Mouse (Mus musculus): ENCODE data around the gene Lyg2.

Gene Lyg2

DNA sequence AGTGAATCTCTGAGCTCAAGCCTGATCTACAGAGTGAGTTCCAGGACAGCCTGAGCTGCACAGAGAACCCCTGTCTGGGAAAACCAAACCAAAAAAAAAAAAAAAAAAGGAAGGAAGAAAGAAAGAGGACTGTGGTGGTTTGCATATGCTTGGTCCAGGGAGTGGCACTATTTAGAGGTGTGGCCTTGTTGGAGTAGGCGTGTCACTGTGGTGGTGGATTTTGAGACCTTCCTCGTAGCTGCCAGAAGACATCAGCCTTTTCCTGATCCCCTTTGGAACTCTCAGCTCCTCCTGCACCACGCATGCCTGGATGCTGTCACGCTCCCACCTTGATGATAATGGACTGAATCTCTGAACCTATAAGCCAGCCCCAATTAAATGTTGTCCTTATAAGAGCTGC lies 32.9 kb downstream of the Lyg2 start:
- DNase-seq (ENCODE audit: low read depth, low spot score) = peak; percentile 68

DNA sequence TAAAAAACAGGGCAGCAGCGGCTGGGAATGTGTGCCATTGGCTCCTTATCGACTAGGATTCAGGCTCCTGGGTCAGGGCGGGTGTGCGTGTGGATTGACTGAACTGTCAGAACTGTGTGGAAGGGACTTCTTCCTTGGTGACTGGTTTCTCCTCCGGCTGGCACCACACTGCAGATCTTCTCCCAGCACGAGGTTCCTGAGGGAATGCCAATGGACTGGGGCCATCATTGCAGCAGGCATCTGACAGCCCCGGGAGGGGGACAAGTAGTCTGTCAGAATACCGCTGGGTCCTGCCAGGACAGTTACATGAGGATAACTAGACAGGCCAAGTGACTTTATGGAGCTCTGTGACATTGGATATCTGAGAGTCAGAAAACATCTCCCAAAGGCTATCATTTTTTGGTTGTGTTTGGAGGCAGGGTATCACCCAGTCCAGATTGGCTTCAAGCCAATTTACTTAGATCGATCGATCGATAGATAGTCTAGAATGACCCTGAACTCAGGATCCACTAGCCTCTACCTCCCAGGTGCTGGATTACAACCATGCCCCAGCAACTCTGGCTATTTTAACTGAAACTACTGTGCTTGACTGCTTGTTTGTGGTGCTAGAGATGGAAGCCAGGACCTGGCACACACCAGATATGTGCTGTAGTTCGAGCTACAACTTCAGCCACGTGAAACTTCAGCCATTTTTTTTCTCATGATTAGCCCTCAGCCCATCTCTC lies 38.4 kb downstream of the Lyg2 start:
- DNase-seq (ENCODE audit: low read depth, low spot score) = no peak

DNA sequence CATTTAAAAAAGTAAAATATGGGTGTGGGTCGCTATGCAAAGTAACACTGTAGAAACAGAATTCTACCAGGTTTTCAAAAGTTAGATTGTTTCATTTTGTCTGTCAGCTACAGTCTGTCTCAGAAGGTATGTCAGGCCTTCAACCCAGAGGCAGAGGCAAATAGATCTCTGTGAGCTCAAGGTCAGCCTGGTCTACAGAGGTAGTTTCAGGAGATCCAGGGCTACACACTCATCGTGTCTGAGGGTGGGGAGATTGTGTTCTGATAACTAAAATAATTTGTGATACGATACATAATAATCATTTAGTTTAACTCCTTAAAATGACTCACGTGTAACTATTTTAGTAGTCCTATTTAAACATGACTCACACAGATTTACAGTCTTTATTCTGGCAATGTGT lies 43.1 kb downstream of the Lyg2 start:
- DNase-seq (ENCODE audit: low read depth, low spot score) = no peak

DNA sequence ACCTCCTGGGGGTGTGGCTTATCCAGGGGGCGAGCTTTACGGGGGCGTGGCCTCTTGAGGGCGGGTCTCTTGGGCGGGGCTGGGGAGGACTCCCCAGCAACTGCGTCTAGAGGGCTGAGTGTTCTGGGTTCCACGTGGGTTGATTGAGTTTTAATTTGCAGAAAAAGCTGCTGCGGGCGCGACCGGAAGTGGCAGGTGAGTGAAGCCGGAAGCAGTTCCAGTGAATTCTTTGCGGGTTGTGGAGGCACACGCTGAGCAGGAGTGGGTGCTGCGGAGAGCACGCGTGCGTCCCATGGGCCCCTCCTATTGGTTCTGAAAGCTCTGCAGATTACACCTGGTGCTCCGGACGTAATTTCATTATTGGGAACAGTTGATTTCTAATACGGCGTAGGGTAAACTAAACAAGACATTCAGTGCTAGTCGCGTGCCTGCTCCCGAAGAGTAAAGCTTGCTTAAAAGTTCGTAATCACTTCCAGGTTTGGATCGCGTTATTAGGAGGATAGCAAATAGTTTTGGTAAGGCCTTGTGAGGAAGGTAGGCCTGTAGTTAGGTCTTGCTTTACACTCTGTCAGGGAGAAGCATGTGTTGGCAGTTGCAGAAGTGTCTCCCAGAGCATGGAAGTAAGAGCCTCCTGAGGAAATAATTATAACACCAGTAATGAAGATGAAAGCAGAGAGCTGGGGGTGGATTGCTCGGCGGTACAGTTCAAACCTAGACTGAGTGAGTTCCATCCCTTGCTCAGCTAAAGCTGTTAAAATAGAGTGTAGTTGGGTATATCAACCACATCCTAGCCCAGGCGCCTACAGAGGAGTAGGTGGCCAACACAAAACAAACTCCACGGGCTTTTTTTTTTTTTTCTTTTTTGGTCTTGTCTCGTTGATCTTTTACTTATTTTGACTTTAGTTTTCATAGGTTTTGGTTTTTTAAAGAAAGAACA lies 43.9 kb downstream of the Lyg2 start:
- peak; percentile 95 for DNase-seq (ENCODE audit: low read depth, low spot score)

DNA sequence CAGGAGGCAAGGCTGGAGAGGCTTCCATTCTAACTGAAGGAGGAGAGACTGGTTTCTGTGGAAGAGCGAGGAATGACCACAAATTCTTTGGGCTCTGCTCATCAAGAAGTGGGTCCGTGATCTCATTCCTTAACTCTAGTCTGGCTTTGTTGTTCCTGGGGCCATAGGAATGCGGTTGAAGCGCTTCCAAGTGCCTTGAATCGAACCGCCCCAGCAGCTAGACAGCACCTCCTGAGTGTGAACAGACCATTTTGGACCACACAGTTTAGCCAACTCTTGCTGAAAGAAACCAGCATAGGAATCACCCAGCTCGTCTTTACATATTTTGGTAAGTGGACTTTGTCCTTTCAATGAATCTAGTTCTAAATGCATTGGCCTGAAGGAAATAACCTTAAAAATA lies 44.6 kb downstream of the Lyg2 start, which contains the start of gene Lipt1:
Gene Lipt1 (plus strand): TSS at position 35 of the 400 bp plus-strand sequence.
- DNase-seq (ENCODE audit: low read depth, low spot score) = no peak

DNA sequence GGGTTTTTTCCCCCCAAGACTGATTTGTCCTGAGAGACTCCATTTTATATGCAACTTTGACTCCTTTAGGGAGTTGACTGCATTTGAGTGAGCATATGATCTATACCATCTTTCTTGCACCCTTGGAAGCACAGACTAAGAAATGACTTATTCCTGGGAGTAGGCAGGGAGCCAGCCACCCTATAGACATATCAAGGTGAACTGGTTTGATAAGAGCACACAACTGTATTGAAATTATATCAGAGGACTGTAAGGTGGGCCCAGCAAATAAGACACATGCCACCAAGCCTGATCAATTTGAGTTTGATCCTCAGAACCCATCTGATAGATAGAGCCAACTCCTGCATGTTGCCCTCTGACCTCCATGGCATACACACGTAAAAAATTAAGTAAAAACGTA lies 46.9 kb downstream of the Lyg2 start:
- no peak for DNase-seq (ENCODE audit: low read depth, low spot score)

DNA sequence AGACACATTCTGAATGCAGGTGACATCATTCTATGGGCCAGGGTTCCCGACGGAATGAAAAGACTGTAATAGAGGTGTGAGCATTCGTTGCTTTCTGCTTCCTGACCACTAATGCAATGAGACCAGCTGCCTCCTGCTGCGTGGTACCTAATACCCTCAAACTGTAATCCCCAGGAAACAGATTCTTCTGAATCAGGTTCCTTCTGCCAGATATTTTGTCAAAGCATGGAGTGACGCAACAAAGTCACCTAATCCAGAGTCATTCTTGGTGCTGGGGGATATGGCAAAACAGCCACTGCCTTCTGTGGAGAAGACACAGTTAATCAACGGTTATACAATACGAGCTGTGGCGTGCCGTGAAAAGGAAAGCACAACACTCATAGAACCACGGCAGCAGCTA lies 47.7 kb downstream of the Lyg2 start:
- DNase-seq (ENCODE audit: low read depth, low spot score) = no peak

DNA sequence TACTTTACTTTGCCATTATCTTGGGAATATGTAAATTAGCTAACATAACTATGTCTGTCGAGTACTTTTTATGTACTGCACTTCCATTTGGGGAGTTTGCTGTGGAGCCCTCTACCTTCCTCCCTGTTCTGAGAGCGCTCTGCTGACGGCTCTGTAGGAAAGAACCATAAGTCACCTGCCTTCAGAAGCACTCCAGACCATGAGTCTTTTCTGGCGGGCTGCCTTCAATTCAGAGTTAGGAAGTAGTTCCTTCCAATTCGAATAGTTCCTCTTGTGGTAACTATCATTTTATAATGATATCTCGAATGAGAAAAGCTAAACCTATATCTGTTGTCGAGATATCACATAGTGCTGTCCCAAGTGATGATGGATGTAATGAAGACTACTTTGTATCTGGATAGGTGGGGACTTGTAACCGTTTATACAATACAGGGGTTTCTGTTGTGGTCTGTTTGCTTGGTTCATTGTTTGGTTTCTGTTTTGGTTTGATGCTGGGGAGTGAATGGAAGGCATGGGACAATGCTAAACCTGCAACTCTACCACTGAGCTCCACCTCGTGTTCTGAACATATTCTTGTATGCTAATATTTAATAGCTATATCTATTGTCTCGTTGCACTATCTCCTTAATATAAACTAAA lies 48.5 kb downstream of the Lyg2 start:
- DNase-seq (ENCODE audit: low read depth, low spot score) = no peak

DNA sequence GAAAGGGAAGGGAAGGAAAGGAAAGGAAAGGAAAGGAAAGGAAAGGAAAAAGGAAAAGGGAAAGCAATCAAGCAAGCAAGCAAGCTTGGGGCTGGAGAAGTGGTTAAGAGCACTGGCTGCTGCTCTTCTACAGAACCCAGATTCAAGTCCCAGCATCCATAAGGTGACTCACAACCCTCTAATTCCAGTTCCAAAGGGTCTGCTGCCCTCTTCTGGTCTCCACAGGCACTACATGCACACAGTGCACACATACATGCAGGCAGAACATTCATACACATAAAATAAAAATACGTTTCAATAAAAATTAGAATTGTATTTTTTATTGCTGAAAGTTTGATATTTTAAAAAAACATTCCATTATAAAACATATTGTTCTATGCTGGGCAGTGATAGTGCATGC lies 49.2 kb downstream of the Lyg2 start:
- peak; percentile 87 for DNase-seq (ENCODE audit: low read depth, low spot score)

DNA sequence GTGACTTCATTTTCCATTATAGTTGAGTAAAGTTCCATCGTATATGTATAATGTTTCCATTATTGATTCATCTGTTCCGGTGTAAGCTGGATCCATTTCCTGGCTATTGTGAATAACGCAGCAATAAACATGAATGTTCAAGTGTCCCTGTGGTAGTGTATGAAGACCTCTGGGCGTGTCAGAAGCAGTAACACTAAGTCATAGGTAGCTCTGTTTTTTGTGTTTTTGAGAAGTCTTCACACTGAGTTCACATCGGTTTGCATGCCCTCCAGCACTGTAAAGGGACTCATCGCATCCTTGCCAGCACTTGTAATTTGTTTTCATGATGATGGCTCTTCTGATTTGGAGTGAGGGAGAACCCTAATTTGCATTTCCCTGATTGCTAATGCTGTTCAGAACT lies 50.0 kb downstream of the Lyg2 start, which contains the start of gene Tsga10:
Gene Tsga10 (minus strand): TSS at position 144 of the 400 bp plus-strand sequence.
- no peak for DNase-seq (ENCODE audit: low read depth, low spot score)

DNA sequence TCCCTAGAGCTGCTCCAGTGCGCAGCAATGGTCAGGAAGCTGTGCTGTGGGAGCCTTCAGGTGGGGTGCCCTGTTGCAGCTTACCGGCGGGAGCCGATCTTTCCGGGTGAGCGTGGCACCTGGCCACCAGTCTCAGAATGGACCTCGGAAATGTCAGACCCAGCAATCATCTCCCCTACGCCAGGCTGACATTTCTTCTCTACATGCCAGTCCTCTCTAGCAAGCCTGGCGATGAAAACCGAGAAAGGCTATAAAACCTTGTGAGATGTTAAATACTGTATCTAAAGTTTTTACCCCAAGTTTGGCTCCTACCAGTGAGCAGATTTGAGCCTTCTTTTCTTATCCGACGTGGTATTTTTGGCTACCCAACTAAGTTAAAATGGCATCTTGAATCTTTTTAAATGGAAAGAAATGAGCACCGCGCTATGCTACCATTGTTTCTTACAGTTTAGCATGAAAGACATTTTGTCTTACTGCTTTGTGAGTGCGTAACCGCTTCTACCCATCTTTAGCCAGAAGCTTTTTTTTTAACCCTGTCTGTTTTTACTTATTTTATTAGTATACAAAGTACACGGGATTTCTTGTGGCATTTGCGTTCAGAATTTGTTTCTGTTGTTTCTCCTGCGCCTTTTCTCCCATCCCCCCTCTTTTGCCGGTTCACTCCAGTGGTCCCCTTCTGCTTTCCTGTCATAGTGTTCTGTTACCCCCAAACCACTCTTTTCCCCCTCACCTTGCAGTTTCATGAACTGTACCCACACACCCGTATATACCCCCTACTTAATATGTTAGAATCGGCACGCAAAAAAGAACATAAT lies 50.7 kb downstream of the Lyg2 start:
- DNase-seq (ENCODE audit: low read depth, low spot score) = no peak

DNA sequence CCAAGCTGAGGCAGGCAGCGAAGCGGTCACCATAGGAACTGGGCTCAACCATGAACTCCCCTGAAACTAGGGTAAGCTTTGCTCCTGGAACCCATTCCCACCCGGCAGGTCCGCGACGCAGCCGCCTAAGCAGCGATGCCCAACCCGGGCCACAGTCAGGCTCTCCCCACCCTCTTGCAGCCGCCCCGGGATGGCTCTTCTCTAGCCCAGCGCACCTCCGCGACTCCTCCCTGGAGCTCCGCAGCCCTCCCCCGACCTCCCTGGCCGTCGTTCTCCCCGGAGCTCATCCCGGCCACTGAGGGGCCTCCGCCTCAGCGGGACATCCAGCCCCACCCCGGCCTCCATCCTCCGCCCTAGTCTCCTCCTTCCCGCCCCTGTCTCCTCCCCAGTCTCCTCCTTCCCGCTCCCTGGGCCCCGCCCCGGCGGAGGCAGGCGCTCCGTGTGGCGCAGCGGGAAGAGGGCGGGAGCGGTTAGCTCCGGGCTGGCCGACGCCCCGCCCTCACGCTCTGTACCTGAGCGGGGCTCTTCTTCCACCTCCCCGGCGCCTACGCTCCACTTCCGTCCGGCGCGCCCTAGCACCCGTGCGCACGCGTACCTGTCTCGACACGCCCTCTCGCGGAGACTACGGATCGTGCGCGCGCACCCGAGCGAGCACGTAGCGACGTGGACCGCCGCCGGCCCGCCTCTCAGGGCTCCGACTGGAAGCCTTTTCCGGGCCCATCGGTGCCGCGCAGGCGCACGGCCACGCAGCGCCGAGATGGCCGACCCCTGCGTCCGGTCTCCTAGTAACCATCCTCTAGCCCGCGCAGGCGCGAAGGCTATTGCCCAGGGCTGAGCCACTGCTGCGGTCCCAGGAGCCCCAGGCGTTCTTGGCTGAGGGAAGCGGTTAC lies 51.5 kb downstream of the Lyg2 start:
- peak; percentile 100 for DNase-seq (ENCODE audit: low read depth, low spot score)
